Mouse (Mus musculus): ENCODE data around the gene Rassf7.

DNA sequence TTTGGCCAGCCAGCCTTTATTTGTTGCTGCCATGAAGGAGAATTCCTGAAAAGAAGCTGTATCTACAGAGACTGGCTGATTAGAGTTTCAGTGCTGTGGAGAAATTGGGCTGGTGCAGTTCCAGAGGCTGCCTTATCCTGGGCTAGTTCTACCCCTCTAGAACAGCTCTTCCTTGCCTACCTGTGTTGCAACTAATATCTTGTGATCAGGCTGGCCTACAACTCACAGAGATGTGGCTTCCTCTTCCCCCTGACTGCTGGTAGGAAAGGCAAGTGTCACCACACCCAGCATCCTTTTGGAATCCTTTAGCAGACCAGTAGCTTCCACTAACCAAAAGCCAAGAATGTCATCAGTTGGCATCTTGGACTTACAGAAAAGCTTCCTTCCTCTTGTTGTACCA lies 45.8 kb upstream of the Rassf7 start:
- TF ChIP-seq CTCF (IDR thresholded peaks at IDR 0.05; ENCODE audit: low read depth, low read length): no peak
- no peak for TF ChIP-seq GATA1 (IDR thresholded peaks at IDR 0.05; ENCODE audit: borderline replicate concordance, low read length)

Data from G1E (cell line).